Mouse (Mus musculus): ENCODE data around the gene Etfrf1.

- TF ChIP-seq POLR2A (IDR thresholded peaks at IDR 0.05; ENCODE audit: borderline replicate concordance, insufficient read depth, low read length): no peak
- TF ChIP-seq CTCF (IDR thresholded peaks at IDR 0.05; ENCODE audit: borderline replicate concordance, insufficient read depth, low read depth, low read length): no peak
Observed at GRCm38 (mm10) chr6:145211376-145212305, 707 bp downstream of the Etfrf1 start.

Data from cerebellum, adult 2 months (tissue).